Mouse (Mus musculus): ENCODE measurements around the gene Adamts3. TPM values are rescaled to one million over a fixed set of nuclear protein-coding genes. Genes with fewer than 3 reads are reported as not detected.
A peak's percentile ranks its signal among the peaks of the same experiment; 100 is the strongest.

Adamts3 gene
- polyA plus RNA-seq, 1 experiment from 2014 or later, result 6.8 TPM

DNA sequence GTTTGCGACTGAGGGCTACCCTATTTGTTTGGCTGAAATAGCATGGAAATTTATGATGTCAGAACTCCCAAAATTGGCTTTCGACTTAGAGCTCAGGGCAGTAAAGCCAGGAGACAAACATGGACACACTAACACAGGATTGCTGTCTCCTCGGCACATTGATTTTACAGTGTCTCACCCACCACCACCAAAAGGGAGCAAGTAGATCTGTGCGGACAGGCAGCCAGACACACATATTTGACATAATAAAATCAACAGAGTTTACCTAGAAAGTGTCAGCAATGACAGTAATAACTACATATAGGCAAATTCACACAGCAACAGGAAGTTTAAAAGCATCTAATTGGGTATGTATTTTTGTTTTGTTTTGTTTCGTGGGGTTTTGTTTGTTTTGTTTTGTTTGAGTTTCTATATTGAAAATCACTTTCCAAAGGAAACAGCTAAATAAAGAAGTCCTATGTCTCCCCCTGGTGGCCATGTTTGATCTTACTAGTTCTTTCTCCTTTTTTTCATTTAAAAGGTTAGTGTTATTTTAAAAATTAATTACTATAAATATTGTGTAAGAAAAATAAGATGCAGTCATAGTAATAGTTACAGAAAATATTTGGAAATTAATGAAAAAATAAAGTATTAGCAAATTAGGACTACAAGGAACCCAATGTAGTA lies 203.1 kb downstream of the Adamts3 start:
- Histone ChIP-seq H3K4me3 (no peak overlapping the region), H3K9ac (no peak overlapping the region), H3K27me3 (no peaks in the 10 kb centered on the region), H3K4me1 (no peaks in the 10 kb centered on the region), H3K27ac (no peak overlapping the region), H3K4me2 (no peak overlapping the region), H3K9me3 (replicated peaks) (no peaks in the 10 kb centered on the region), H3K36me3 (ENCODE audit: poor library complexity, severe bottlenecking) (peaks cover 6% of the 10 kb centered on the region; the same call in 1 of the 2 replicates)
- ATAC-seq, result no peak; the same call in 1 of the 2 replicates
- WGBS, result 73% methylated on average over 5 of the region's 5 CpGs

GRCm38 (mm10) chr5:89678148-89678547 lies 205.0 kb downstream of the Adamts3 start:
- Histone ChIP-seq H3K4me1 (no peaks in the 10 kb centered on the region), H3K4me3 (no peak overlapping the region), H3K27me3 (no peaks in the 10 kb centered on the region), H3K9ac (no peak overlapping the region), H3K9me3 (replicated peaks) (no peaks in the 10 kb centered on the region), H3K36me3 (ENCODE audit: poor library complexity, severe bottlenecking) (peaks cover 6% of the 10 kb centered on the region; the same call in 1 of the 2 replicates), H3K4me2 (no peak overlapping the region), H3K27ac (no peak overlapping the region)
- WGBS, result 98% methylated on average over 4 of the region's 4 CpGs
- ATAC-seq, result no peak

- Histone ChIP-seq H3K27ac (no peak overlapping the region), H3K36me3 (ENCODE audit: poor library complexity, severe bottlenecking) (peaks cover 6% of the 10 kb centered on the region; the same call in 1 of the 2 replicates), H3K4me1 (no peaks in the 10 kb centered on the region), H3K9me3 (replicated peaks) (no peaks in the 10 kb centered on the region), H3K9ac (no peak overlapping the region), H3K4me3 (no peak overlapping the region), H3K27me3 (no peaks in the 10 kb centered on the region), H3K4me2 (no peak overlapping the region)
- ATAC-seq, result no peak
- WGBS, result 79% methylated on average over 9 of the region's 9 CpGs
These were observed 208.9 kb downstream of the Adamts3 start for GRCm38 (mm10) chr5:89674066-89674848.

GRCm38 (mm10) chr5:89672950-89673349 lies 210.2 kb downstream of the Adamts3 start:
- no peak overlapping the region for H3K4me3 ChIP-seq
- H3K4me1 ChIP-seq, result no peaks in the 10 kb centered on the region
- no peak overlapping the region for H3K4me2 ChIP-seq
- H3K27me3 ChIP-seq, result no peaks in the 10 kb centered on the region
- peaks cover 6% of the 10 kb centered on the region; the same call in 1 of the 2 replicates for H3K36me3 ChIP-seq (ENCODE audit: poor library complexity, severe bottlenecking)
- H3K9ac ChIP-seq, result no peak overlapping the region
- ATAC-seq, result no peak
- no peaks in the 10 kb centered on the region for H3K9me3 ChIP-seq (replicated peaks)
- 62% methylated on average over 4 of the region's 4 CpGs for WGBS
- H3K27ac ChIP-seq, result no peak overlapping the region

DNA sequence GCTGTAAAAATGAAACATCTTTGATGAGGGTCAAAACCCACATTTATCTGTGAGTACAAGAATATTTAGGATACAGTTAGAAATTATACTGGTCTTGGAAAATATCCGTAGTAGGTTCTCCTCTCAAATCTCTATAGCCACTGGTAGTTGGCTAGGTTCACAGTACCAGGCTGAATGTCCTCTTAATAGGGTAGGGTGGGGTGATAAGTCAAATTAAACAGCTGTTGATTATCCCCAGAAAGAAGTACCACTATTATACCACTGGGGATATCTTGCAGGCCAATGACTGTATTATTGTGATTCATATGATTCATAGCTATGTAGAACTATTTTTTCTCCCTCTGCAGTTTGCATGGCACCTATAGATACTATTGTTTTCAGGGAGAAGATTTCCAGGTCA lies 228.8 kb downstream of the Adamts3 start:
- Histone ChIP-seq H3K9ac (no peak overlapping the region), H3K36me3 (ENCODE audit: poor library complexity, severe bottlenecking) (no peaks in the 10 kb centered on the region), H3K4me2 (no peak overlapping the region), H3K9me3 (replicated peaks) (no peaks in the 10 kb centered on the region), H3K27ac (no peak overlapping the region), H3K4me3 (no peak overlapping the region), H3K4me1 (no peaks in the 10 kb centered on the region), H3K27me3 (no peaks in the 10 kb centered on the region)
- 94% methylated on average over 1 of the region's 1 CpGs for WGBS
- ATAC-seq, result no peak

DNA sequence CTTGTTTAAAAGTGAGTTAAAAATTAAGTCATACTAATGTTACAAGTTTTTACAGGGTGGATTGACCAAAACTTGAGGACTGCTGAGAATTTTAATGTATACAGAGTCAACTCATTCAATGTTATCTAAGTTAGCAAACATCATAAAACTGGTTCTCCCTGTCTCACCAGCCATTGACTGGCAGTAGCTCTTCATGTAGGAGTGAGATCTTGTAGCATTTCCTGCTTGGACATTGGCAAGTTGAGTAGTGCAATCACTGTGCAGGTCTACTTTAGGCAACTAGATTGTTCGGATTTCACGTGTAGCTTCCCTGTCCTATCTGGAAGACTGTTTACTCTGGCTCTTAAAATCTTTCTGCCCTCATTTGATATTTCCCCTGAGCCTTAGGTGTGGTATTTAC lies 229.3 kb downstream of the Adamts3 start:
- Histone ChIP-seq H3K36me3 (ENCODE audit: poor library complexity, severe bottlenecking) (no peaks in the 10 kb centered on the region), H3K27ac (no peak overlapping the region), H3K4me1 (no peaks in the 10 kb centered on the region), H3K27me3 (no peaks in the 10 kb centered on the region), H3K9ac (no peak overlapping the region), H3K4me2 (no peak overlapping the region), H3K4me3 (no peak overlapping the region), H3K9me3 (replicated peaks) (no peaks in the 10 kb centered on the region)
- no peak for ATAC-seq
- WGBS, result 94% methylated on average over 2 of the region's 2 CpGs

- Histone ChIP-seq H3K27ac (no peak overlapping the region), H3K36me3 (ENCODE audit: poor library complexity, severe bottlenecking) (no peaks in the 10 kb centered on the region), H3K27me3 (no peaks in the 10 kb centered on the region), H3K4me2 (no peak overlapping the region), H3K9ac (no peak overlapping the region), H3K4me3 (no peak overlapping the region), H3K9me3 (replicated peaks) (no peaks in the 10 kb centered on the region), H3K4me1 (no peaks in the 10 kb centered on the region)
- no peak for ATAC-seq
These were observed 236.2 kb downstream of the Adamts3 start for GRCm38 (mm10) chr5:89646940-89647339.

- H3K9me3 ChIP-seq (replicated peaks), result no peaks in the 10 kb centered on the region
- H3K4me3 ChIP-seq, result no peak overlapping the region
- ATAC-seq, result peak; percentile 61; the same call in 1 of the 2 replicates
- no peaks in the 10 kb centered on the region for H3K36me3 ChIP-seq (ENCODE audit: poor library complexity, severe bottlenecking)
- H3K9ac ChIP-seq, result no peak overlapping the region
- peaks cover 6% of the 10 kb centered on the region; the same call in 1 of the 2 replicates for H3K4me1 ChIP-seq
- 61% methylated on average over 2 of the region's 2 CpGs for WGBS
- no peak overlapping the region for H3K4me2 ChIP-seq
- H3K27ac ChIP-seq, result no peak overlapping the region
- H3K27me3 ChIP-seq, result no peaks in the 10 kb centered on the region
These were observed 247.7 kb downstream of the Adamts3 start for GRCm38 (mm10) chr5:89635434-89635833.

- H3K27me3 ChIP-seq, result no peaks in the 10 kb centered on the region
- H3K4me2 ChIP-seq, result no peak overlapping the region
- no peaks in the 10 kb centered on the region for H3K36me3 ChIP-seq (ENCODE audit: poor library complexity, severe bottlenecking)
- H3K4me3 ChIP-seq, result no peak overlapping the region
- no peak overlapping the region for H3K9ac ChIP-seq
- H3K4me1 ChIP-seq, result peaks cover 6% of the 10 kb centered on the region; the same call in 1 of the 2 replicates
- H3K27ac ChIP-seq, result no peak overlapping the region
- no peaks in the 10 kb centered on the region for H3K9me3 ChIP-seq (replicated peaks)
- peak; percentile 86 for ATAC-seq
- WGBS, result 53% methylated on average over 1 of the region's 1 CpGs
These were observed 251.5 kb downstream of the Adamts3 start for GRCm38 (mm10) chr5:89631599-89631998.

Data from forebrain, embryonic 13.5 days (tissue).